Mouse (Mus musculus): Measurements from ENCODE around the gene Pecr. TPM values are rescaled to one million over a fixed set of nuclear protein-coding genes. Genes with fewer than 3 reads are reported as not detected.

Pecr gene
- polyA plus RNA-seq (2012; ENCODE audit: low replicate concordance) = 1.4 and 3.0 TPM in 2 replicates

DNA sequence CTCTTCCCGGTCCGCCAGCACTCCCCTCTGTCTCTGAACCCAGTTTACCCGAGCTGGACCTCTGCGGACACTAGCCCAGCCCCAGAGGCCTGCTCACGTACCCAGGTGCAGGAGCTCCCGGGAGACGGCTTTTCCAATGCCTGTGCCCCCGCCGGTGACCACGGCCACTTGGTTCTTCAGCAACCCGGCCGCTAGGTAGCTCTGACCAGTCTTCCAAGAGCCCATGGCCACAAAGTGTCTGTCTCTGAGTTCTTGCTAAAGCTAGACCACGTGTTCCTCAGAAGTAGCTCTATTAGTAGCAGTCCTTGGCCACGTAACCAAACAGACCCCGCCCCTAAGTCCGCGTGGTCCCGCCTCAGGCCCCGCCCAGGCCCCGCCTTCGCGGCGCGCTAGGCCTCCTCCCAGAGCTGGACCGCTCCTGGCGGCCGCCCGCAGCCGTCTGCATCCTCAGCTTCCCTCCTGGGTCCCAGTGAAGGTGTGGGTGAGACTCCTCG is at the start of gene Pecr, which contains the start of gene Tmem169:
Gene Pecr, minus strand, starts transcription at position 323 of the 494 bp plus-strand sequence.
Gene Tmem169, plus strand, starts transcription at position 378 of the 494 bp plus-strand sequence.

GRCm38 (mm10) chr1:72307317-72307798 is 23.2 kb upstream of the Pecr start, which contains the start of gene Xrcc5:
Gene Xrcc5, plus strand, starts transcription at chr1:72307421.

DNA sequence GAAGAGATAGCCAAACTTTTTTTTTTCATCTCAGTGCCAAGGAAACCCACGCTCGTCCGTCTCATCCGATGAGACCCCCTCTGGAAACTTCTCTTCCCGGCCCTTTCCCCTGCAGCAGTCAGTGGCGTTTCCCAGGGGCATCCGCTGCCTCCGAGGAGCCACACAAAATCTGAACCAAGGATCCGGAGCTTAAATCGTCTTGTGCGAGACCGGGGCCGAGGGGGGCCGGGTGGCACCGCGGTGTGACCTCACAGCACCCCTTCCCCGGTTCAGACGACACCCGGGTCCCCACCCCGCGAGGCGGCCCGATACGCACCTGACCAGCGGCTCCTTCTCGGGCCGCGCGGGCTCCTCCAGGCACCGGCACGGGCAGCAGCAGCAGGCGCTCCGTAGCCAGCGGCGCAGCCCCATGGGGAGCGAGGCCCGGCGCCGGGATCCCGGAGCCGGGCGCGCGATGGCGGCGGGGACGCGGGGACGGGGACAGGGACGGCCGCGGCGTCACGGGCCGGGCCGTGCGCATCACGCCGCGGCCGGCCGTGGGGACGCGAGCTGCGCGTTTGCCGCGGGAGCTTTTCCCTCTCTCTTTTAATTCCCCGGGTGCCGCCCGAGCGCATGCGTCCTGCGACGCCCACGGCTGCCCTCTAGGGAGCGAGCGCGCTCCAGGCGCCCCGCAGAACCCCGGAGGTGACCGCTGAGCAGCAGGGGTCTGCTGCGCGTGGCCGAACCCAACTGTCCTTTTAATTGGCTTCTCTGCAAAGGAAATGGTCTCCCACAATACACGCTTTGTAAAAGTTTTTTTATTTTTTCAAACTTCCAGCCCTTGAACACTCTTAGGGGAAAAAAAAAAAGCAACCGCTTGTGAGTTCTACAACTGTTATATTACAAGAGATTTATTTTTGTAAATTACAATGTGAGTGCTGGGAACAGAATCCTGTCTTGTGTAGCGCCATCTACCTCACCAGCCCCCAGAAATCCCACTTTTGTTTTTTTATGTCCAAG is 72.1 kb downstream of the Pecr start, which contains the start of gene Mreg:
Gene Mreg, minus strand, starts transcription at position 607 of the 999 bp plus-strand sequence.

Other genes starting within 250 kb of the Pecr start
- gene Mreg, start 72.0 kb downstream of the Pecr start, polyA plus RNA-seq (2012; ENCODE audit: low replicate concordance) = 0.44 TPM in 1 of 2 replicates, not detected in the other
- gene Tmem169, start 55 bp upstream of the Pecr start, polyA plus RNA-seq (2012; ENCODE audit: low replicate concordance) = not detected in 2 replicates
- gene Xrcc5, start 23.1 kb upstream of the Pecr start, polyA plus RNA-seq (2012; ENCODE audit: low replicate concordance) = 0.59 and 1.6 TPM in 2 replicates

Data from leukemia stem cell, adult 10-12 weeks (primary cell).